Mouse (Mus musculus) lung, postnatal 10 days (tissue): ENCODE results near the gene Gmip.

Source experiments
- DNase-seq: peaks from one replicate; pipeline ENCODE4 v3.0.0; 2021

Gene Gmip

DNA sequence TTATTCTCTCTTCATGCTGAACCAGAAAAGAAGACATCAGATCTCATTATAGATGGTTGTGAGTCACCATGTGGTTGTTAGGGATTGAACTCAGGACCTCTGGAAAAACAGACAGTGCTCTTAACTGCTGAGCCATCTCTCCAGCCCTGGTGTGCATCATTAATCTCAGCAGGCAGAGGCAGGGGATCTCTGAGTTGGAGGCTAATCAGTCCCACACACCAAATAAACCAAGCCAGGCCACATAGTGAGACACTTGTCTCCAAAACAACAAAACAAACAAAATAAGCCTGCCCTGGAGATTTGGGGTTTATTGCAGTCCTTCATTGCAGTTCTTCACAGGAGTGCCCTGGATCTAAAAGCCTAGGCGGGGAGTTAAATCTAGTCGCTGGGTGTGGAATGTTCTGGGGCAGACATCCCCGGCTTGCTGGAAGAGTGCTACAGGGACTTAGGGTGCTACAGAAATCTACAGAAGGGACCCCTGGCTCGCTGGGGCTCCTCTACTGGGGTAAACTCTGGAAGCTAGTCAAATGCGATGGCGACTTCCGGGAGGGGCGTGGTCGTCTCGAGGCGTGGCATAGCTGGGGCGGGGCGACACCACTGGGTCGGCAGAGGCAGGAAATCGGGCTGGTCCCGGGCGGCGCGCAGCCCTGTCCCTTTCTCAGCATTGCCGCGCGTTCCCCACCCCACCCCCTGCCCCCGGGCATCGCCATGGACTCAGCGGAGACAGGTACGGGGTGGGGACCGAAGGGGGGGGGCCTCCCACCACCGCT lies at the start of gene Gmip:
Gmip (plus strand) TSS at position 586 of the 770 bp plus-strand sequence.
- peak; percentile 89 for DNase-seq

DNA sequence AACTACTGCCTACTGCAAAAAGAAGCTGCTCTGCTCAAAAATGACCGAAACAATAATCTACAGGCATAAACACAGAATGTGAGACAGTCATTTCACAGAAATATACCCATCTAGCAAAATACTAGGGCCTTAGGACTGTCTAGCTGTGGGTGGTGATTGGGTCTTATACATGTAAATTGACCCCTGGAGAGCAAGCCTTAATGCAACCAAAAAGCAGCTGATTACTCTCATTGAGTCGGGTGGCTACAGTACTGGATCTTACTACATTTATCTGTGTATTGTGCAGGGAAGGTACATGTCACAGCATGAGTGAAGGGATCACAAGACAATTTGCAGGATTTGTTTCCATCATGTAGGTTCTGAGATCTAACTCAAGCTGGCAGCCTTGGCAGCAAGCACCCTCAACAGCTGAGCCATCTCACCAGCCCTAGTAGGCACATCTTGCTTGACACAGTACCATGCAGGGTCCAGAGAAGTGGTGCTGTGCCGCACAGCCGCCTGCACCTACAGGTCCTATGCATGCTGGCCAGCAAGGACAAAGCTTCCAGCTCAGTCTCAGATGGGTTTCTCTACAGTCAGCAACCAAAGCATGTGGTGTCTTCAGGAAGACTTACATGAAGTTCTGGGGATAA lies 46.5 kb upstream of the Gmip start:
- DNase-seq, result no peak

DNA sequence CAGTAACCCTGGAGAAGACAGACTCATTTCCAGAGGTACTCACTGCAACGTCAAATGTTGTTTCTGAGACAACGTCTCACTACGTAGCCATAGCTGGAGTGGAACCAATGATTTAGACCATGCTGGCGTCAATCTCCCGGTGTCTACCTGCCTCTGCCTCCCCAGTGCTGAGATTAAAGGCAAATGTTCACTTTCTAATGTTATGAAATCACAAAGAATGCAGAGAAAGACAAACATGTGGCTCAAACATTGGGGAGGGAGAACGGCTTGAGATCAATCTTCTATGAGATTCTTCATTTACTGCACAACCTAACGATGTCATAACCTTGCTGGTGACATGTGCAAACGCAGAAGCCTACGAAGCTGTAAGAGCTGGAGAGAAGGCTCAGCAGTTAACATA lies 37.3 kb upstream of the Gmip start:
- no peak for DNase-seq

DNA sequence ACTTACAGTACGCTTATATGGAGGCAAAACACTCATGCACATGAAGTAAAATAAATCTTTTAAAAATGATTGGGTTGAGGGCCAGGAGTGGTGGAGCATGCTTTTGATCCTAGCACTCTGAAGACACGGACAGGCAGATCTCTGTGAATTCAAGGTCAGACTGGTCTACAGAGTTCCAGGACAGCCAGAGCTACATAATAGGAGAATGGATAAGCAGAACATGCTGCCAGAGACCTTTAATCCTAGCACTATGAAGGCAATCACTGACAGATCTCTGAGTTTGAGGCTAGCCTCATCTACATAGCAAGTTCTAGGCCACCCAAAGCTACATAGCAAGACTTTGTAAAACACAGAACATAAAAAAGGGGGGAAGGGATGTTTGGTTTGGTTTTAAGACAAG lies 36.4 kb upstream of the Gmip start:
- peak; percentile 0 for DNase-seq

DNA sequence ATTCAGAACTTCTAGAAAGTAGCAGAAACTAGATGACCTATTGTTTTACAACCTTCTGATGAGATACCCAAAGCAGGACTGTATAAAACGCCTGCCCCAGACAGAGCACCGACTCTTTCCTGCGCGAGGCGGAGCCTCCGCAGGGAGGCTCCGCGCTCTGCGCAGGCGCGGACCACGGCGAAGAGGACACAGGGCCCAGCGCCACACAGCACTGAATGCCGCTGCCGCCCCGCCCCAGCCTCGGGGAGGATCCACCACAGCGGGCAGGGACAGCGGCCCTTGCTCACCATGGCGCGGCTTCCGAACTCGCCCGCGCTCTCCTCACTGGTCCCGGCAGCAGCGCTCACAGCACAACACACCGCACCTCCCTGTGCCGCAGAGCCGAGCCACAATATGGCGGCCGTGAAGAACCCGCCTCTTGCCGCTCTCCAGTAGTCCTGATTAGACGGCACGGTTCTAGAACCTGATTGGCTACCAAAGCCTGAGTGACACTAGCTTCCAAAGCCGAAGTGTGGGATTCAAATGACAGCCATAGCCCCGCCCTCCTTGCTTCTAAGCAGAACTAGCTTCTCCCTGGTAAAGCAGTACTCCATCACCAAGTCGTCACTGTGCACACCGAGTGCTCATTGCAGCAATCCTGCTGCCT lies 33.9 kb upstream of the Gmip start, which contains the start of gene Gm20422:
Gm20422 (minus strand) TSS at position 384 of the 646 bp plus-strand sequence.
- peak; percentile 95 for DNase-seq

DNA sequence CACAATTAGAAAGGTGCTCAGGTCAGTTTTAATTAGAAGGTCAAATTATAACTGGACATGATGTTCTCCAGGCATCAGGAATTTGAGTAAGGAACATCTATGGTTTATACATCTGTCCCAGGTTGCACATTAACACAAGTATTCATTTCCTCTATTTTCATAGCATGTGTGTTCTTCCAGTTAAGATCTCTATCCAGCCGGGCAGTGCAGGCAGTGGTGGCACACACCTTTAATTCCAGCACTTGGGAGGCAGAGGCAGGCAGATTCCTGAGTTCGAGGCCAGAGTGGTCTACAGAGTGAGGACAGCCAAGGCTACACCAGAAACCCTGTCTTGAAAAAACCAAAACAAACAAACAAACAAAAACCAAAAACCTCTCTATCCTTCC lies 33.3 kb upstream of the Gmip start:
- DNase-seq, result peak; percentile 4

DNA sequence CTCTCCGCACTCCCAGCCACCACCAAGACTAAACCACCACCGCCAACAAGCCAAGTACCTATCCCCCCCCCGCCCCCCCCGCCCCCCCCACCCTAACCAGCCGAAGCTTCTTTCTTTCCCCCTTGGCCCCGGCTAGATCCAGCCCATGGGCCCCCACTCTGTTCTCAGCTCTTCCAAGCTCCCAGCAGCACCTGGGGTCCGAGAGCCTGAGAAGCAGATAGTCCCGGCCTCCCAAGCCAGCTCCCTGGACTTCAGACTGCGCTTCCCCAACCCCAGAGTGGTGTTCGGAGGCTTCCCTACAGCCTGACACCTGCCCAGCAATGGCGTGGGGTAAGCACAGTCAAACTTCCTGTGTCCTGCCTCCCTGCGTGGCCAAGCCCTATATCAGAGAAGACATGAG lies 31.4 kb upstream of the Gmip start:
- DNase-seq, result peak; percentile 1

DNA sequence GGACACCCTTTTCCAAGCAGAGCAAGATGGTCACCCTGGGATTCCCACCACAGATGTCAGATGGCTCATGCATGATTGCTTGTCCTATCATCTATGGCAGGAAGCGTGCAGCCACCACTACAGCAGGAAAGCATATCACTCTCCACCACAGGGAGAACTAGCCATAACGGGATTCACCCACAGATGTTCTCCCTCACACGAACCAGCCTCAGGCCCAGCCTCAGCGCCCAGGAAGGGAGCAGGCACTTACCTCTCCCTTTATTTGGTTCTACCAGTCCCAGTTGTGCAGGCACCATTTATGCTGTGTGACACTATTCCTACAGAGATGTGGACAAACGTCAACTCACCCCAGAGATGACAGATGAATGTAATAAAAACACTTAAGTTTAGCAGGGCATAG lies 19.4 kb upstream of the Gmip start:
- peak; percentile 0 for DNase-seq

DNA sequence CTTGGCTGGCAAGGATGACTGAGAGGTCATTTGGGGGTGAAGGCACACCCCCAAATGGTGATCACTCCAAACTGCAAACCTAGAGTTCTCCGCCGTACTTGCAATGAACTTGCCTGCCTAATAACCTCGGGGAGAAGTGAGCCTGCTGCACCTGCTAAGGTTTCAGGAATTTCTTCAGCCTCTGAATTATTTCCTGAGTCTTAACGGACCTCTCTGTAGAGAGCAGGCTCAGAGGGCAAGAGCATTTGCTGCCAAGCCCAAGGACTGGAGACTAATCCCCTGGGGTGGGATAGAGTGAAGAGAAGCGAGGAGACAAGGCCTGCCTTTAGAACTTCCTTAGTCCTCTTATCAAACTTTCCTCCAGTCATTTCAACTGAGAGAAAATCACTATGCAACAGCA lies 18.7 kb upstream of the Gmip start:
- peak; percentile 0 for DNase-seq

DNA sequence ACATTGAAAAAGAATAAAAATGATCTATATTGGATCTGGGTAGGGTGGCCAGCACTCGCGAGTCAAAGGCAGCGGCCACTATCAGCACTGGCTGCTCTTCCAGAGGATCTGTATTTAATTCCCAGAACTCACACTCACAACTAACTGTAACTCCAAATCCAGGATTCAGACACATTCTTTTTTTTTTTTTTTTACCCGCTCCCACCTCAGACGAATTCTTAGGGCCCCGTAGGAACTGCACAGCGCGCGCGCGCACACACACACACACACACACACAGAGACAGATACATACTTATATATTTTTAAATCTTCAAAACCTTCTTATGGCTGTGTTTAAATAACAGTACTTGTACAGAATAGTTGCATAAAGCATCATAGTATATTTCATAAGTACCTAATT lies 18.1 kb upstream of the Gmip start:
- peak; percentile 2 for DNase-seq

DNA sequence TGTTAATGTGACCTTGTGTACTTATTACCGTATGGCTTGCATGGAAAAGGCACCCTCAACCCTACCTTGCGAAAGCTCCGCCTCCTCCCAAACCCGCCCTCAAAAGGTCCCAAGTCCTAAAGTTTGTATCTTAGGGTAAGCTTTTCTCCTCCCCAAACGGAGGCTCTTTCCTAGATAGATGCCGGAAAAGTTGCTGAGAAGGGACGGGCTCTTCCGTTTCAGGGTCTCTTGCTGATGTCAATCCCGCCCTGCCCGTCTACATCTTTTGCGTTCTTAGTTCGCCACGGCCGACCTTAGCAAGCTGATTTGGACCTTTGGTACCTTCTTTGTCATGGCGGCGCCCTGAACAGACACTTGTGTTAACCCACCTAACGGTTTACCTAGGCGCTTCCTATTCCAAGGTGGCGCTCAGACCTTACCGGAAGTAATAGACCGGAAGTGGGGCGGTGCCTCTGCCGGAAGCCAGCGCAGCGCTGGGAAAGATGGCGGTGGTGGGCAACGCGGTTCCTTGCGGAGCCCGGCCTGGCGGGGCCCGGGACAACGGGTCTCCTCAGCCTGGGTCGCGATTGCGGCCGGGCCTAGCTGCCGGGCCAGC lies 17.6 kb upstream of the Gmip start, which contains the start of the genes Atp13a1 and Zfp866:
Atp13a1 (plus strand) TSS at position 391 of the 595 bp plus-strand sequence.
Zfp866 (minus strand) TSS at position 406 of the 595 bp plus-strand sequence.
- DNase-seq, result peak; percentile 92

DNA sequence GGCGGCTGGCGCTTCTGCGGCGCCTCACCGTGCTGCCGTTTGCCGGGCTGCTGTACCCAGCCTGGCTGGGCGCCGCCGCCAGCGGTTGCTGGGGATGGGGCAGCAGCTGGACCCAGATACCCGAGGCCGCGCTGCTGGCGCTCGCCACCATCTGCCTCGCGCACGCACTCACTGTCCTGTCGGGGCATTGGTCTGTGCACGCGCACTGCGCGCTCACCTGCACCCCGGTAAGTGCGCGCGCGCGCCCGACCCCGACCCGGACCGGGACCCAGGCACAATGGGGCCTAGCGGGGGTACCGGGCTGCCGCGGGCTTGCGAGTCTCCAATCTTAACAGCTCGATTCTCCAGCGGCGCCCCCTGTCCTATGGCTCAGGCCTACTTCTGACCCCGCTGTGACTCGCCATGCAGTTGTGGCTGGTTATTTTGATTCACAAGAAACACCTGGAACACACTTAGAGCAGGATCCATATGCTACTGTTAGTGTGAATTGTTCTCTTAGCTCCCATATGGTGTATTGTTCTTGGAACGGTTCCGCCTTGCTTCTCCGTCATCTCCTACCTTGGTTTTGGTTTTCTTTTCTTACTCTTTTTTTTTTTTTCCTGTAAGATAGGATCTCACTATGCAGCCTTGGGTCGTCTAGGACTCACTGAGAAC lies 16.9 kb upstream of the Gmip start:
- DNase-seq, result peak; percentile 21

DNA sequence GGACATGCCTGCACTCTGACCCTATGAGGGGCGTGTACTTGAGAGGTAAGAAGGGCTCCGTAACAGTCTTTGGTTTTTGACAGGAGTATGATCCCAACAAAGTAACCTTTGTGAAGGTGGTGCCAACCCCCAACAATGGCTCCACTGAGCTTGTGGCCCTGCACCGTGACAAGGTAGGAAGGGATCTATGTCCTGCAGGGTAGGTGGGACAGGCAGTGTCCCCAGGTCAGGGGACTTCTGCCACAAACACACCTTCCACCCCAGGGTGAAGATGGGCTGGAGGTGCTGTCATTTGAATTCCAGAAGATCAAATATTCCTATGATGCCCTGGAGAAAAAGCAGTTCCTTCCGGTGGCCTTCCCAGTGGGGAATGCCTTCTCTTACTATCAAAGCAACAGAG lies 14.8 kb upstream of the Gmip start:
- no peak for DNase-seq

DNA sequence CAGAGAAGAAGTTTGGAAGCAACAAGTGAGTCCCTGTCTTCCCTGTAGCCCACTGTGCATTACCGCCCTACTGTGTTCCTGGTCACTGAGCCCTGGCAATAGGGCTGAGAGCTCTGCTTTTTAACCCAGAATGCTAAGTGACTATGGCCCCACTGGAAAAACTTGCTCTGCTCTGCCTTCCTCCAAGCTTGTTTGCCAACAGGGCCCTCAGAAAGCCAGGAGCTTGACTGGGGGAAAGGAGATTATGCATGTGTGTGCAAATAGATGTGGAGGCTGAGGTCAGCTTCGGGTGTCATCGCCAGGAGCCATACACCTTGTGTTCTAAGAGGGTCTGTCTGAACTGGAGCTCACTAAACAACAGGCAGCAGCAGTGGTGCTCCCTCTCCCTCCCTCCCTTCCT lies 14.4 kb upstream of the Gmip start:
- DNase-seq, result no peak

DNA sequence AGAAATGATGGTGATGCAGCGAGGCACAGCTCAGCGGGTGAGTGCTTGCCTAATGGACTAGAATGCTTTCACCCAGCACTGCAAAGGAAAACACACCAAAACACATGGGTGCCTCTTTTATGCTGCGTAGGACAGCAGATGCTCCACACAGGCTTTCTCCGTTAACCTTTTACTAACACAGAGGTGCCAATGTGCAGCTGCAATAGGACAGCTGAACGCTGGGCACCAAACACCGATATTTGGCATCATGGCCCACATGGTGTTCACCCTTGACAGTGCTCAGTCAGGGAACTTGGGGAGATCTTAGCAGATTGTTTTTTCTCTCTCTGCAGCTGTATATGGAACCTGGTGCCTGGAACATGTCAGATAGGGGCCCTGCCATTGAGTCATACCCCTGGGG lies 13.6 kb upstream of the Gmip start:
- no peak for DNase-seq

DNA sequence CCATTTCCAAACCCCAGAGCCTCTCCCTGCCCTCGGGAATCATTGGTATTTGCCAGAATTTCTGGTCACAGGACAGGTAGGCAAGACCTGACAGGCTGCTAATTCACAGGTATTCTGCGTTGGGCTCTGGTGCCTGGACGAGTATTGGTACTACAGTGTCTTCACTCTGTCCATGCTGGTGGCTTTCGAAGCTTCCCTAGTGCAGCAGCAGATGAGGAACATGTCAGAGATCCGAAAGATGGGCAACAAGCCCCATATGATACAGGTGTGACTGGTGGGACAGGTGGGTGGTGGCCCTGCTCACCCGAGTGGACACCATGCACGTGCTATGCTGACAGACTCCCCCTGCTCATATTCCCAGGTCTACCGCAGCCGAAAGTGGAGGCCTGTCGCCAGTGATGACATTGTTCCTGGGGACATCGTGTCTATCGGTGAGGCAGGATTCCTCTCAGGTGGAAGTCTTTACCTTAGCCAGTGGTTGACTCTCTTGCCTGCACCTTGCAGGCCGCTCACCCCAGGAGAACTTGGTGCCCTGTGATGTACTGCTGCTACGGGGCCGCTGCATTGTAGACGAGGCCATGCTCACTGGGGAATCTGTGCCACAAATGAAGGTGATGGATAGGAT lies 11.6 kb upstream of the Gmip start:
- DNase-seq, result no peak

DNA sequence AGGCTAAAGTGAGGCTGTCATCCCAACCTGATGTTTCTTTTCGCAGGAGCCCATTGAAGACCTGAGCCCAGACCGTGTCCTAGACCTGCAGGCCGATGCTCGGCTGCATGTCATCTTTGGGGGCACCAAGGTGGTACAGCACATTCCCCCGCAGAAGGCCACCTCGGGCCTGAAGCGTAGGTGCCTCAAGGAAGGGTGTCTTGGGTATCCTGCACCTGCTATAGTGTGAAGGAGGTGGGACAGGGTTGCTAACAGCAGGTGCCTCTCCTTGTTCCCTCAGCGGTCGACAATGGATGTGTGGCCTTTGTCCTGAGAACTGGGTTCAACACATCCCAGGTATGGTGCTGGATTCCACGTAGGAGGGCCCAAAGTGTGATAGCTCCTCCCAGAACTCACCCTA lies 10.8 kb upstream of the Gmip start:
- no peak for DNase-seq

DNA sequence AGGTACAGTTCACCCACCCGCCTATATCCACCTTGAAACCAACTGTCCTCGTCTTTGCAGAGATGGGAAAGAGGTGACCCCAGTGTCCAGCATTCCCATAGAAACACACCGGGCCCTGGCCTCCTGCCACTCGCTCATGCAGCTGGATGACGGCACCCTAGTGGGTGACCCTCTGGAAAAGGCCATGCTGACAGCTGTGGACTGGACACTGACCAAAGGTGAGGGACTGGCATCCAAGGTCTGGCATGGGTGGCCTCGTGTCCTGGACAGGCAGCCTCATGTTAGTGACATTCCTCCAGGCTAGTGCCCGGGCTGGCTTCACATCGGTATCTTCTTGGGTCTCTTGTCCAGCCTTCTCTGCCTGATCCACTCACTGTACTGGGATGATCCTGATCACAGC lies 9.2 kb upstream of the Gmip start:
- no peak for DNase-seq

DNA sequence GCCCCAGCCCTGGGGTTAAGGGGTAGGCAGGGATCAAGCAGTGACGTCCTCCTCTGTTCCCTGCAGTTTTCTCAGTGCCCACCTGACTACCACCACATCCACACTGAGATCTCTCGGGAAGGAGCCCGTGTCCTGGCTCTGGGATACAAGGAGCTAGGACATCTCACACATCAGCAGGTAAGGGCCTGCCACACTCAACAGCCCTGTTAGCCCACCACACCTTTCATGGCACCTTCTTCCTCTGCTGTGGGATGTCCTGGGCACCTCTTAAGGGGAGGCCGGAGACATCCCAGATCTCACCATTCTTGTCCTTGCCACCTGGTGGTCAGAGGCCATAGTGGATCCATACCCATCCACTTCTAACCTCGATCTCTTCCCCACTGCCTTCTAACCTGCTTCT lies 8.5 kb upstream of the Gmip start:
- DNase-seq, result no peak

DNA sequence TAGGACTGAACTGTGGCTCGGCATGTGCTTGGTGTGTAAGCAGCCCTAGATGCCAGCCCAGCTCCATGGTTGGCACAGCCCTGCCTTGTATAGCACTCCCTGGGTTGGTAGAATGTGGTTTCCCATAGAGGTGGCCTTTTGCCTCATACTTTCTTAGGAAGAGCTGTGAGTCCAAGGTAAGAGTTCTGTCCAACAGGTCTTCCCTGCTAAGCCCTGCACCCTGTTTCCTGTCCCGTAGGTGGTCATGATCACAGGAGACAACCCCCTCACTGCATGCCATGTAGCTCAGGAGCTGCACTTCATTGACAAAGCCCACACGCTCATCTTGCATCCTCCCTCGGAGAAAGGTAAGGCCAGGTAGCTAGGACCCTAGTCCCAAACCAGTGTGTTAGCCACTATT lies 6.7 kb upstream of the Gmip start:
- no peak for DNase-seq

DNA sequence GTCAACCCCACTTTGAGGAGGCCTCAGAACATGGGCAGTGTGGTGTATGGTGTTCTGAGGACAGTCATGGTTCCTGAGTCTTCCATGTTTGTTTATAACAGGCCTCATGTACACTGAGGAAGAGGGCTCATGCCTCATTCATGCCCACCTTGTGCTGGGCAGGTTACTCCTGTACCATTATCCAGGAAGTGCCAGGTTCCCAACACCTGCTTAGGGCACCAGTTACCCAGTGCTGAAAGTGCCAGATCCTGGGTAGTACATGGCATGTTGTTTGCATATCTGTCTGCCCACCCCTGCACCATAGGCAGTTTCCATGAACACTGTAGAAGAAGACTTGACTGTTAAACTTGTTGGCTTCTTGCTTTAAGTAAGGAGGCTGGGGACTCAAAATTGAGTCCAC lies 6.3 kb upstream of the Gmip start:
- DNase-seq, result no peak

DNA sequence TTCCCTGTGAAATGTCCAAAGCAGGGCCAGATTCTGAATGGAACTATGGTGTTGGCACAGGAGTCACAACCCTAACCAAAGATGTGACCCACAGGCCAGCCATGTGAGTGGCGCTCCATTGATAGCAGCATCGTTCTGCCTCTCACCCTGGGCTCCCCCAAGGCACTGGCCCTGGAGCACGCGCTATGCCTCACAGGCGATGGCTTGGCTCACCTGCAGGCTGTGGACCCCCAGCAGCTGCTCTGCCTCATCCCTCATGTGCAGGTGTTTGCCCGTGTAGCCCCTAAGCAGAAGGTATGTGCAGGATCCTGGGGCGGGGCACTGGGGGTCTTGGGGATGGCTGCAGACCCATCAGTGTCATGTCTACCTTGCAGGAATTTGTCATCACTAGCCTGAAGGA lies 5.1 kb upstream of the Gmip start:
- no peak for DNase-seq

DNA sequence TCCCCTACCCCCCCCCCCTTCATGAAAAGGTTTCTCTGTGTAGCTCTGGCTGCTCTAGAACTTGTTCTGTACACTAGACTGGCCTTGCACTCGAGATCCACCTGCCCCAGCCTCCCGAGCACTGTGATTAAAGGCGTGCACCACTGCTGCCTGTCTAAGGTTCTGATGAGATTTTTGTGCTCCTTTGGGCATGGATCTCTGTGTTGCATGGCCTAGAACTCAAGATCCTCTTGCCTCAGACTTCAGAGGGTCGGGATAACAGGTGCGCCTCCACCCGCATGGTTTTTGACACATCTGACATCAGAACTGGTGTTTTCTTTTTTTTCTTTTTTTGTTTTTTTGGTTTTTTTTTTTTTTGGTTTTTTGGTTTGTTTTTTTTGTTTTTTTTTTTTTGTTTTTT lies 3.9 kb upstream of the Gmip start:
- no peak for DNase-seq
